10 mouse cellular contexts compared by ENCODE assay signal in the genomic region with DNA sequence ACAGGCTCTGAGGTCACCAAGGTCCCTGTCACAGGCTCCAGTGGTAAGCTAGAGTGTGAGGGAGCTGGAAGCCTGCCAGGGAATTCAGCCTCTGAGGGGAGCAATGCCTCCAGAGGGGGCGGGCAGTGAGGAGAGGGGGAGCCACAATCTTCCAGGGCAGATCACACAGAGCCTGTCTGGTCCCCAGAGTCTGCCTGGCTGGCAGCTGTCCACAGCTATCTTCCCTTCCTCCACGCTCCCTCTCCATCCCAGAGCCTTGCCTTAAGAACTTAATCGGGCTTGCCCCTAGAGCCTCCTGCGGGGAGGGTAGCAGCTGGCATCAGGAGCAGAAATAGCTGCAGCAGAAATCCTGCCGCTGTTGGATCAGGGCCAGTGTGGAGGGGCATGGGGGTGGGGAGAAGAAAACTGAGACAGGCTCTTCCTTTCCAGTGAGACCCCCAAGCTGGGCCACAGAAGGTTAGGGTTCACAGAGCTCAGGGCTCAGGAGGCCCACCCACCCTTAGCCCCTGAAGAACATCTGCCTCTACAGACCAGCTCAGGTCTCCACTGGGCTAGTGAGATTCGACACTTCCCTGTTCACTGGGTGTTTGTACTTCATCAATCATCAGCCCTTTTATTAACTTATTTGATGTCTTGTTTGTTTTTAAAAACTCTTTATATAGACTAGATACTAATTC. TPM values are rescaled to one million over a fixed set of nuclear protein-coding genes. Genes with fewer than 3 reads are reported as not detected.
DNase-seq lines count a peak whose midpoint lies in the region; ATAC-seq and TF ChIP-seq lines count a peak whose summit lies in the region.
"Had no signal": no experiment of that assay in that cellular context is flagged by ENCODE, and none has a peak within 500 bp of the region (broad histone marks: within the 10 kb centered on the region; RNA-seq: fewer than 3 reads in every experiment).

No protein-coding gene starts in this region.

- H3K27ac ChIP-seq in heart, embryonic 16.5 days (ENCODE audit: low read length) = peak overlapping the region; percentile 94
- no peak overlapping the region for H3K27ac ChIP-seq in liver, embryonic 12.5 days
- H3K27ac ChIP-seq: macrophage had no signal

- TF ChIP-seq CTCF in Patski (IDR thresholded peaks at IDR 0.05) = no peak

- CTCF ChIA-PET in Patski (lab: Charles Lee) = interaction anchor here (1.0 kb wide), 1 partner anchor 16 kb away, joined by 3 read pairs; no protein-coding TSS in a partner anchor

- ATAC-seq in Patski = peak; percentile 24
- ATAC-seq in heart, embryonic 16.5 days (replicated peaks; ENCODE audit: extremely low read depth, insufficient read depth, low FRiP score) = peak; percentile 92
- ATAC-seq in liver, embryonic 12.5 days = peak; percentile 27; the same call in 1 of the 2 replicates

- H3K36me3 ChIP-seq in heart, embryonic 16.5 days (ENCODE audit: control insufficient read depth, insufficient read depth) = no peaks in the 10 kb centered on the region
- H3K36me3 ChIP-seq in liver, embryonic 12.5 days = no peaks in the 10 kb centered on the region

- POLR2A ChIA-PET in Patski (lab: Charles Lee) = interaction anchor here (1.0 kb wide), 1 partner anchor 146 kb away, joined by 3 read pairs; no protein-coding TSS in a partner anchor

- H3K4me2 ChIP-seq in heart, embryonic 16.5 days (ENCODE audit: low read depth, low read length) = peak overlapping the region; percentile 17; the same call in 1 of the 2 replicates
- no peak overlapping the region for H3K4me2 ChIP-seq in liver, embryonic 12.5 days

- H3K4me1 ChIP-seq in heart, embryonic 16.5 days (ENCODE audit: control insufficient read depth, insufficient read depth, low read length) = peaks cover 43% of the 10 kb centered on the region
- H3K4me1 ChIP-seq in liver, embryonic 12.5 days = no peaks in the 10 kb centered on the region

- in situ Hi-C loops in Patski (cut with MboI; ENCODE audit: low pct_unique_long_range_greater_than_20kb) = no loop called here

- peak; percentile 61 to 74 for DNase-seq in cerebellum, postnatal 10 days
- no peak for DNase-seq in cerebellum, adult 9-10 months
- peak; percentile 55 for DNase-seq in Patski (ENCODE audit: low read depth, low spot score)
- peak; percentile 36 for DNase-seq in ovary, postnatal 36 days (ENCODE audit: low spot score)
- DNase-seq in frontal cortex, postnatal 10 days (ENCODE audit: low spot score in 2 of 2) = no peak
- no peak for DNase-seq in frontal cortex, adult 2 months (ENCODE audit: extremely low spot score in 1 of 2, low spot score in 1 of 2)

- no peaks in the 10 kb centered on the region for H3K9me3 ChIP-seq in heart, embryonic 16.5 days (replicated peaks; ENCODE audit: control insufficient read depth, low read length)
- no peaks in the 10 kb centered on the region for H3K9me3 ChIP-seq in liver, embryonic 12.5 days (replicated peaks)

- H3K9ac ChIP-seq in heart, embryonic 16.5 days (ENCODE audit: low read length) = peak overlapping the region; percentile 47; the same call in 1 of the 2 replicates
- H3K9ac ChIP-seq in liver, embryonic 12.5 days = no peak overlapping the region

- 16% methylated on average over 6 of the region's 6 CpGs for WGBS in heart, embryonic 16.5 days
- WGBS in liver, embryonic 12.5 days (ENCODE audit: insufficient replicate concordance) = 47% methylated on average over 6 of the region's 6 CpGs

- H3K4me3 ChIP-seq in heart, embryonic 16.5 days (ENCODE audit: low read length) = no peak overlapping the region
- no peak overlapping the region for H3K4me3 ChIP-seq in liver, embryonic 12.5 days

- H3K27me3 ChIP-seq in Patski = no peaks in the 10 kb centered on the region
- no peaks in the 10 kb centered on the region for H3K27me3 ChIP-seq in heart, embryonic 16.5 days (ENCODE audit: control insufficient read depth, insufficient read depth, low read length)
- H3K27me3 ChIP-seq in liver, embryonic 12.5 days (replicated peaks) = peaks cover 72% of the 10 kb centered on the region

RNA-seq across cellular contexts. Expression of a gene that starts 4.4 kb away (rescaled TPM):
- 0.06 TPM for polyA plus RNA-seq in Patski (2021)
- 5.2 and 5.9 TPM in 2 replicates for polyA plus RNA-seq in heart, embryonic 16.5 days (2015; fragmentation: Nextera tagmentation; extraction: Ambion mirVana)
- polyA plus RNA-seq in liver, embryonic 12.5 days (2016; fragmentation: Nextera tagmentation; extraction: Ambion mirVana) = 0.13 and 0.19 TPM in 2 replicates
- polyA plus RNA-seq in frontal cortex, adult 2 months (2012; rRNA removed) = 2.0 and 2.6 TPM in 2 replicates
- polyA plus RNA-seq: C2C12 had no signal

Comparison
In these comparisons a context has a peak if more than half of its experiments do, and no peak if none do; other contexts are left out.
1. DNase-seq: peak in cerebellum, postnatal 10 days (2 of 2), Patski (single experiment) and ovary, postnatal 36 days (single experiment); none in cerebellum, adult 9-10 months (single experiment), frontal cortex, postnatal 10 days (0 of 2) and frontal cortex, adult 2 months (0 of 2).
2. ATAC-seq: peak in every context shown above with its lines; median percentile 92 in heart, embryonic 16.5 days; 27 in liver, embryonic 12.5 days; 24 in Patski.